Mouse (Mus musculus) liver, adult 2 months (tissue): ENCODE data around the gene Cfap45.
A peak's percentile ranks its signal among the peaks of the same experiment; 100 is the strongest.

Experiments
- CTCF ChIP-seq: fragments of 200-500 bp; IDR thresholded peaks from 2 replicates; pipeline ENCODE4 v1.5.1; 2011; ENCODE audit warnings: low read depth, low read length, control low read depth
- POLR2A ChIP-seq: fragments of 200-500 bp; IDR thresholded peaks from 2 replicates; pipeline ENCODE4 v1.6.1; 2011; ENCODE audit warnings: low read length, control low read depth; ENCODE audit not compliant: insufficient read depth; ENCODE audit errors: extremely low read depth

DNA sequence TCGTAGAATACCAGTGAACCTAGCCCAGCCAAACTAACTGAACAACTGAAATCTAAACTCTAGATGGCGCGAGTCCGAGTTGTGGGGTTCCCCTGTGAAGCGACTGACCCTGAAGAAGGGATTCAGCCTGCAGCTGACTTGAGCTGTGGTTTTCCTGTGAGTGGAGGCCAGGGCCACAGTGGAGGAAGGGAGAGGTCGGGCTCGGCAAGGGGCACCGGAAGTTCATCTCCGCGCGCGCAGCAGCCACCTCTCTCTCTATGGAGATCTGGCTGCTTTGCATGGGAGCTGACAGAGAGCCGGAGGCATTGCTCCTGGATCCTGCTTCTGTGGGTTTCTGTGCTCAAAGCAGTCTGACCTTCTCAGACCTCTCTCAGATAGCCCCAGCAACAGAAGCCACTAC lies 7.6 kb upstream of the Cfap45 start:
- TF ChIP-seq CTCF (peak; percentile 20; the same call in 1 of the 2 replicates), POLR2A (no peak)
